Comparison of ENCODE assay signal across 8 mouse cellular contexts in the genomic region with DNA sequence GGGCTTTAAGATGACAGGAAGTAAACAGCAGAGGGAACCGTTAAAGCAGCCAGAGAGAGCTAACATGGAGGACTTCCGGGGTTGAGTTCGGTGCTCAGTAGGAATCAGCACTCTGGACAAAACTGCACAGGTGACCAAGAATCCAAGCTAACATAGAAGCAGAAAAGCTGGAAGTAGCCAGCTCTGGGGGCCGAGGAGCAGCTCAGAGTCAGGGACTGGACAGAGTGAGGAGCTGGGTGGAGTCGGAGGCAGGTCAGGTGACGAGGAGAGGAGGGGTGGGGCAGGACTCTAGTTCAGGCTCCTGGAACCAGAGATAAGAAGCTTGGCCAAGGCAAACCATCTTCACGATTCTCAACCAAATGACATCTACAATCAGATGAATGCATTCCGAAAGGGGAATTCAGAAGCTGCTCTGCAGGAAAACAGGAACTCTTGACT. TPM values are rescaled to one million over a fixed set of nuclear protein-coding genes. Genes with fewer than 3 reads are reported as not detected.
A peak's percentile ranks its signal among the peaks of the same experiment; 100 is the strongest.
DNase-seq lines count a peak whose midpoint lies in the region; ATAC-seq and TF ChIP-seq lines count a peak whose summit lies in the region.

No protein-coding gene starts in this region.

- H3K79me2 ChIP-seq in CH12.LX (replicated peaks; ENCODE audit: control insufficient read depth, extremely low read depth, insufficient read depth, poor library complexity, severe bottlenecking) = no peaks in the 10 kb centered on the region

- in situ Hi-C loops in CH12.LX (cut with MboI; ENCODE audit: low pct_ligation_motif_present, low pct_unique_long_range_greater_than_20kb, low sequenced_read_pairs) = loop anchor here (25.0 kb wide), 1 partner anchor 297 kb away; no protein-coding TSS in a partner anchor

- peak; percentile 63 for TF ChIP-seq POLR2A in CH12.LX (IDR thresholded peaks at IDR 0.05; ENCODE audit: low read depth, low read length)

- no peak overlapping the region for H3K4me3 ChIP-seq in forebrain, embryonic 11.5 days (ENCODE audit: low read depth, low read length)
- no peak overlapping the region for H3K4me3 ChIP-seq in forebrain, embryonic 12.5 days (replicated peaks)
- peak overlapping the region in 1 of 3 experiments; percentile 34 for H3K4me3 ChIP-seq in CH12.LX (replicated peaks in 1 of 3; ENCODE audit: low read depth in 2 of 3, low read length in 2 of 3, poor library complexity in 1 of 3)
- peak overlapping the region; percentile 47 for H3K4me3 ChIP-seq in liver, embryonic 13.5 days (replicated peaks)

- H3K27me3 ChIP-seq in forebrain, embryonic 11.5 days (ENCODE audit: control insufficient read depth, insufficient read depth, low read length) = no peaks in the 10 kb centered on the region
- 0 out of 2 replicates have a peak, but pooled peaks cover 4% of the 10 kb centered on the region for H3K27me3 ChIP-seq in forebrain, embryonic 12.5 days
- peaks cover 23% of the 10 kb centered on the region for H3K27me3 ChIP-seq in CH12.LX (replicated peaks)
- H3K27me3 ChIP-seq in liver, embryonic 13.5 days = peaks cover 9% of the 10 kb centered on the region; the same call in 1 of the 2 replicates

- WGBS in forebrain, embryonic 11.5 days = 37% methylated on average over 8 of the region's 8 CpGs
- 42% methylated on average over 8 of the region's 8 CpGs for WGBS in forebrain, embryonic 12.5 days
- 4% methylated on average over 8 of the region's 8 CpGs for WGBS in liver, embryonic 13.5 days (ENCODE audit: insufficient replicate concordance)

- 0 out of 2 replicates have a peak, but pooled peaks cover 2% of the 10 kb centered on the region for H3K4me1 ChIP-seq in forebrain, embryonic 11.5 days (replicated peaks; ENCODE audit: control insufficient read depth, insufficient read depth, low read length)
- H3K4me1 ChIP-seq in forebrain, embryonic 12.5 days = no peaks in the 10 kb centered on the region
- H3K4me1 ChIP-seq in CH12.LX (ENCODE audit: control insufficient read depth in 1 of 2, insufficient read depth in 2 of 2) = peaks cover 0 to 14% of the 10 kb centered on the region in 2 experiments; a peak in 2 of 4 replicates
- H3K4me1 ChIP-seq in liver, embryonic 13.5 days (replicated peaks) = peaks cover 43% of the 10 kb centered on the region

- no peak overlapping the region for H3K27ac ChIP-seq in forebrain, embryonic 11.5 days (ENCODE audit: low read depth, low read length)
- H3K27ac ChIP-seq in forebrain, embryonic 12.5 days = no peak overlapping the region
- H3K27ac ChIP-seq in CH12.LX (ENCODE audit: insufficient read depth, low read depth) = no peak overlapping the region
- peak overlapping the region; percentile 89 for H3K27ac ChIP-seq in liver, embryonic 13.5 days

- no peak for TF ChIP-seq EP300 in CH12.LX (IDR thresholded peaks at IDR 0.05; ENCODE audit: low read length)

- H3K36me3 ChIP-seq in forebrain, embryonic 11.5 days (ENCODE audit: control insufficient read depth, insufficient read depth, low read length) = no peaks in the 10 kb centered on the region
- no peaks in the 10 kb centered on the region for H3K36me3 ChIP-seq in forebrain, embryonic 12.5 days (replicated peaks)
- H3K36me3 ChIP-seq in CH12.LX (replicated peaks in 1 of 2; ENCODE audit: control insufficient read depth in 1 of 2, insufficient read depth in 1 of 2, low read length in 1 of 2) = no peaks in the 10 kb centered on the region
- H3K36me3 ChIP-seq in liver, embryonic 13.5 days = no peaks in the 10 kb centered on the region

- TF ChIP-seq RAD21 in CH12.LX (IDR thresholded peaks at IDR 0.05; ENCODE audit: low read depth, low read length) = no peak

- H3K9me3 ChIP-seq in forebrain, embryonic 11.5 days (ENCODE audit: control insufficient read depth, low read length) = no peaks in the 10 kb centered on the region
- no peaks in the 10 kb centered on the region for H3K9me3 ChIP-seq in forebrain, embryonic 12.5 days
- H3K9me3 ChIP-seq in CH12.LX (replicated peaks; ENCODE audit: low read length) = no peaks in the 10 kb centered on the region
- H3K9me3 ChIP-seq in liver, embryonic 13.5 days (replicated peaks) = no peaks in the 10 kb centered on the region

- DNase-seq in forebrain, embryonic 11.5 days (ENCODE audit: low spot score) = no peak
- DNase-seq in CH12.LX (ENCODE audit: extremely low read depth) = peak; percentile 27
- DNase-seq in liver, embryonic 13.5 days = peak; percentile 75
- peak; percentile 36 for DNase-seq in spleen, adult 12 weeks (ENCODE audit: low spot score)
- DNase-seq in retina, postnatal 1 day = no peak
- DNase-seq in cerebellum, adult 18-20 months = no peak

- 0 out of 2 replicates have a peak overlapping the region, but pooled peaks have one; percentile 12 for H3K4me2 ChIP-seq in forebrain, embryonic 11.5 days (ENCODE audit: low read depth, low read length, severe bottlenecking)
- no peak overlapping the region; the same call in 1 of the 2 replicates for H3K4me2 ChIP-seq in forebrain, embryonic 12.5 days
- H3K4me2 ChIP-seq in CH12.LX (ENCODE audit: insufficient read depth, low read depth, poor library complexity, severe bottlenecking) = peak overlapping the region; percentile 41; the same call in 1 of the 2 replicates
- H3K4me2 ChIP-seq in liver, embryonic 13.5 days = peak overlapping the region; percentile 74

- no peak for ATAC-seq in forebrain, embryonic 11.5 days (replicated peaks; ENCODE audit: low FRiP score)
- ATAC-seq in forebrain, embryonic 12.5 days (ENCODE audit: low FRiP score) = no peak
- peak; percentile 96 for ATAC-seq in erythroid progenitor cell, adult 5-6 weeks (replicated peaks; ENCODE audit: low FRiP score, poor library complexity, severe bottlenecking)
- peak; percentile 99 for ATAC-seq in liver, embryonic 13.5 days (ENCODE audit: low read depth)

- no peak for TF ChIP-seq CTCF in CH12.LX (conservative IDR thresholded peaks at IDR 0.05 in 1 of 2, IDR thresholded peaks at IDR 0.05 in 1 of 2; ENCODE audit: low read depth in 2 of 2, low read length in 2 of 2)

- no peak overlapping the region for H3K9ac ChIP-seq in forebrain, embryonic 11.5 days (ENCODE audit: low read length)
- H3K9ac ChIP-seq in forebrain, embryonic 12.5 days = no peak overlapping the region
- H3K9ac ChIP-seq in CH12.LX (ENCODE audit: insufficient read depth, low read depth) = no peak overlapping the region
- peak overlapping the region; percentile 66 for H3K9ac ChIP-seq in liver, embryonic 13.5 days

- dilution Hi-C loops in CH12.LX (cut with MboI; ENCODE audit: extremely low pct_ligation_motif_present, extremely low pct_unique_long_range_greater_than_20kb, low sequenced_read_pairs) = no loop called here

TF ChIP-seq in CH12.LX, 34 proteins besides CTCF, POLR2A, EP300 and RAD21:
- TF ChIP-seq ELF1 (IDR thresholded peaks at IDR 0.05; ENCODE audit: low read depth, low read length) (peak; percentile 83), NELFE (IDR thresholded peaks at IDR 0.05; ENCODE audit: low read depth, low read length) (peak; percentile 36; the same call in 1 of the 2 replicates), JUND (conservative IDR thresholded peaks at IDR 0.05; ENCODE audit: low read depth, low read length) (no peak), JUN (IDR thresholded peaks at IDR 0.05; ENCODE audit: insufficient read depth, low read depth, low read length) (no peak), BHLHE40 (IDR thresholded peaks at IDR 0.05; ENCODE audit: low read depth, low read length) (peak; percentile 48; the same call in 1 of the 2 replicates), PAX5 (IDR thresholded peaks at IDR 0.05; ENCODE audit: low read length) (no peak), KAT2A (IDR thresholded peaks at IDR 0.05; ENCODE audit: insufficient replicate concordance, low read length) (no peak), TCF12 (IDR thresholded peaks at IDR 0.05; ENCODE audit: low read depth, low read length) (peak; percentile 48; the same call in 1 of the 2 replicates), CHD1 (IDR thresholded peaks at IDR 0.05; ENCODE audit: low read depth, low read length) (no peak), IRF4 (IDR thresholded peaks at IDR 0.05; ENCODE audit: low read depth, low read length) (0 out of 2 replicates have a peak, but pooled peaks have one; percentile 39), USF1 (IDR thresholded peaks at IDR 0.05; ENCODE audit: low read depth, low read length) (peak; percentile 71), NRF1 (IDR thresholded peaks at IDR 0.05; ENCODE audit: low read depth, low read length) (no peak), TBP (conservative IDR thresholded peaks at IDR 0.05; ENCODE audit: low read depth, low read length) (0 out of 2 replicates have a peak, but pooled peaks have one; percentile 30), HCFC1 (IDR thresholded peaks at IDR 0.05; ENCODE audit: low read depth, low read length) (peak; percentile 26)

RNA-seq across cellular contexts. Expression of gene Tekt5, which starts 11.2 kb away (rescaled TPM):
- 0.15 TPM in 1 of 2 replicates, not detected in the other for polyA plus RNA-seq in forebrain, embryonic 11.5 days (2014; fragmentation: Nextera tagmentation; extraction: Ambion mirVana)
- polyA plus RNA-seq in forebrain, embryonic 12.5 days (2016; fragmentation: Nextera tagmentation; extraction: Ambion mirVana) = 0.14 and 0.18 TPM in 2 replicates
- 0.08 TPM in 1 of 2 replicates, not detected in the other for total RNA-seq in CH12.LX (2012; rRNA removed)
- not detected in 2 replicates for total RNA-seq in CH12.LX (2014; rRNA removed)
- 0.14 and 0.17 TPM in 2 replicates for polyA plus RNA-seq in CH12.LX (2012; ENCODE audit: insufficient read length, low read depth)
- total RNA-seq in erythroid progenitor cell, adult 5-6 weeks (2015; ENCODE audit: low replicate concordance) = 0.84 TPM in 1 of 2 replicates, not detected in the other
- total RNA-seq in erythroid progenitor cell, adult 5-6 weeks (2017; ENCODE audit: low replicate concordance) = not detected in 2 replicates
- 0.08 and 0.15 TPM in 2 replicates for polyA plus RNA-seq in liver, embryonic 13.5 days (2015; fragmentation: Nextera tagmentation; extraction: Ambion mirVana)

RNA-seq across cellular contexts. Expression of gene Nubp1, which starts 27.7 kb away (rescaled TPM):
- polyA plus RNA-seq in forebrain, embryonic 11.5 days (2014; fragmentation: Nextera tagmentation; extraction: Ambion mirVana) = 69.1 and 71.3 TPM in 2 replicates
- polyA plus RNA-seq in forebrain, embryonic 12.5 days (2016; fragmentation: Nextera tagmentation; extraction: Ambion mirVana) = 54.3 and 57.9 TPM in 2 replicates
- total RNA-seq in CH12.LX (2012; rRNA removed) (163 and 169 TPM in 2 replicates), CH12.LX (2014; rRNA removed) (152 TPM in 2 replicates)
- polyA plus RNA-seq in CH12.LX (2012; ENCODE audit: insufficient read length, low read depth) = 162 and 176 TPM in 2 replicates
- total RNA-seq in erythroid progenitor cell, adult 5-6 weeks (2015; ENCODE audit: low replicate concordance) = 12.6 and 21.4 TPM in 2 replicates
- total RNA-seq in erythroid progenitor cell, adult 5-6 weeks (2017; ENCODE audit: low replicate concordance) = 11.4 and 20.5 TPM in 2 replicates
- polyA plus RNA-seq in liver, embryonic 13.5 days (2015; fragmentation: Nextera tagmentation; extraction: Ambion mirVana) = 41.0 and 44.8 TPM in 2 replicates

Comparison
In these comparisons a context has a peak if more than half of its experiments do, and no peak if none do; other contexts are left out.
1. ATAC-seq: peak in erythroid progenitor cell, adult 5-6 weeks (single experiment) and liver, embryonic 13.5 days (single experiment); none in forebrain, embryonic 11.5 days (single experiment) and forebrain, embryonic 12.5 days (single experiment).
2. DNase-seq: peak in CH12.LX (single experiment), liver, embryonic 13.5 days (single experiment) and spleen, adult 12 weeks (single experiment); none in forebrain, embryonic 11.5 days (single experiment), retina, postnatal 1 day (single experiment) and cerebellum, adult 18-20 months (0 of 2).